Mouse (Mus musculus): ENCODE results near the gene Phf13. TPM values are rescaled to one million over a fixed set of nuclear protein-coding genes. Genes with fewer than 3 reads are reported as not detected.

Gene Phf13
- polyA plus RNA-seq, 1 experiment from 2014 or later: 6.2 TPM

Other genes starting within 250 kb of the Phf13 start
- gene Camta1, start 134.4 kb downstream of the Phf13 start, polyA plus RNA-seq (2015; fragmentation: Nextera tagmentation; extraction: Ambion mirVana): 43.6 and 47.8 TPM in 2 replicates
- gene Dnajc11, start 62.6 kb downstream of the Phf13 start, polyA plus RNA-seq (2015; fragmentation: Nextera tagmentation; extraction: Ambion mirVana): 58.3 and 66.6 TPM in 2 replicates
- gene Thap3, start 7.3 kb downstream of the Phf13 start, polyA plus RNA-seq (2015; fragmentation: Nextera tagmentation; extraction: Ambion mirVana): 7.8 and 8.1 TPM in 2 replicates
- gene Klhl21, start 12.5 kb upstream of the Phf13 start, polyA plus RNA-seq (2015; fragmentation: Nextera tagmentation; extraction: Ambion mirVana): 6.0 and 6.5 TPM in 2 replicates
- gene Zbtb48, start 31.4 kb upstream of the Phf13 start, polyA plus RNA-seq (2015; fragmentation: Nextera tagmentation; extraction: Ambion mirVana): 7.2 and 9.5 TPM in 2 replicates
- 0.07 TPM in 1 of 2 replicates, not detected in the other for gene Tas1r1, start 42.3 kb upstream of the Phf13 start, polyA plus RNA-seq (2015; fragmentation: Nextera tagmentation; extraction: Ambion mirVana)
- gene Nol9, start 43.1 kb upstream of the Phf13 start, polyA plus RNA-seq (2015; fragmentation: Nextera tagmentation; extraction: Ambion mirVana): 21.9 and 24.1 TPM in 2 replicates
- 4.9 and 5.1 TPM in 2 replicates for gene Plekhg5, start 76.2 kb upstream of the Phf13 start, polyA plus RNA-seq (2015; fragmentation: Nextera tagmentation; extraction: Ambion mirVana)
- gene Tnfrsf25, start 119.7 kb upstream of the Phf13 start, polyA plus RNA-seq (2015; fragmentation: Nextera tagmentation; extraction: Ambion mirVana): 0.37 and 0.48 TPM in 2 replicates
- 1.8 and 2.1 TPM in 2 replicates for gene Espn, start 156.1 kb upstream of the Phf13 start, polyA plus RNA-seq (2015; fragmentation: Nextera tagmentation; extraction: Ambion mirVana)
- gene Hes2, start 162.6 kb upstream of the Phf13 start, polyA plus RNA-seq (2015; fragmentation: Nextera tagmentation; extraction: Ambion mirVana): 0.06 TPM in 1 of 2 replicates, not detected in the other
- gene Acot7, start 181.9 kb upstream of the Phf13 start, polyA plus RNA-seq (2015; fragmentation: Nextera tagmentation; extraction: Ambion mirVana): 24.8 and 25.2 TPM in 2 replicates

All from liver, embryonic 13.5 days (tissue).